Mouse (Mus musculus): Measurements from ENCODE around the gene Scarf2.

GRCm38 (mm10) chr16:17812120-17812519, 15.0 kb downstream of the Scarf2 start:
- no peak for TF ChIP-seq POLR2A (IDR thresholded peaks at IDR 0.05; ENCODE audit: borderline replicate concordance, low read depth, low read length)
- peak; percentile 10; the same call in 1 of the 2 replicates for TF ChIP-seq CTCF (IDR thresholded peaks at IDR 0.05; ENCODE audit: low read depth, low read length)
